Mouse (Mus musculus): ENCODE measurements at regions not wholly inside any gene's neighbourhood (a gene's known extent, or its start where the extent isn't known, plus 50 kb on each side); places are given as distances from the start of the nearest gene placed in this dataset.

- 73% methylated on average over 1 of the region's 1 CpGs for WGBS
- Histone ChIP-seq H3K27me3 (ENCODE audit: control insufficient read depth, insufficient read depth, low read length) (no peaks in the 10 kb centered on the region), H3K27ac (ENCODE audit: insufficient read depth, low read length) (no peak overlapping the region), H3K4me1 (ENCODE audit: control insufficient read depth, insufficient read depth, insufficient read length) (no peaks in the 10 kb centered on the region), H3K36me3 (ENCODE audit: control insufficient read depth, insufficient read depth, low read length) (no peaks in the 10 kb centered on the region), H3K4me3 (ENCODE audit: extremely low read depth, insufficient read depth, insufficient read length) (no peak overlapping the region)
- DNase-seq (ENCODE audit: low read depth in 1 of 2, low spot score in 2 of 2) = no peak
- no peak for TF ChIP-seq CTCF (IDR thresholded peaks at IDR 0.05; ENCODE audit: extremely low read depth, insufficient read depth, insufficient read length, insufficient replicate concordance)
- TF ChIP-seq POLR2A (IDR thresholded peaks at IDR 0.05; ENCODE audit: low read depth, low read length) = no peak
Measured at GRCm38 (mm10) chr15:3215201-3215600, 53.1 kb upstream of the Selenop start.

All from spleen, adult 2 months (tissue).